Mouse (Mus musculus): ENCODE results near the gene Ubash3a.

DNA sequence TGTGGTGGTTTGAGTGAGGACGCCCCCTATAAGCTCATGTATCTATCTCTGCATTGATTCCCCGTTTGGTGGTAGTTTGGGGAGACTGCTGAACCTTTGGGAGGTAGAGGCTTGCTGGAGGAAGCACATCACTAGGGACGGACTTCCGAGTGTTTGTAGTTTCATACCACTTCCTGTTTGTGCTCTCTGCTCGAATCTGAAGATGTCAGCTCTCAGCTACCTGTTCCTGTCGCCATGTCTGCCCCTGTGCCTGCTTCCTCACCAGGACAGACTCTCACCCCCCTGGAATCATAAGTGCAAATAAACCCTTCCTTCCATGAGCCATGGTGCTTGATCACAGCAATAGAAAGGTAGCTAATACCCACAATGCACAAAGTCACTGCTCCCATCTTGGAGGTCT is 67.5 kb downstream of the Ubash3a start:
- TF ChIP-seq CTCF (IDR thresholded peaks at IDR 0.05; ENCODE audit: borderline replicate concordance, insufficient read depth, low read depth, low read length) (no peak), POLR2A (IDR thresholded peaks at IDR 0.05; ENCODE audit: borderline replicate concordance, insufficient read depth, low read length) (no peak)
